Mouse (Mus musculus): ENCODE data around the gene Rflna.

- TF ChIP-seq POLR2A (IDR thresholded peaks at IDR 0.05; ENCODE audit: insufficient read length, low read depth), result no peak
- TF ChIP-seq TCF12 (IDR thresholded peaks at IDR 0.05; ENCODE audit: insufficient read depth, poor library complexity, severe bottlenecking), result no peak
- no peak for TF ChIP-seq USF1 (IDR thresholded peaks at IDR 0.05; ENCODE audit: low read depth)
- TF ChIP-seq REST (IDR thresholded peaks at IDR 0.05; ENCODE audit: insufficient read depth, insufficient read length), result no peak
- TF ChIP-seq CEBPB (IDR thresholded peaks at IDR 0.05; ENCODE audit: insufficient read depth, poor library complexity, severe bottlenecking), result no peak
- TF ChIP-seq MYOG (IDR thresholded peaks at IDR 0.05; ENCODE audit: control insufficient read depth in 1 of 3, insufficient read depth in 1 of 3, insufficient read length in 2 of 3, low read depth in 2 of 3), result no peak
- TF ChIP-seq E2F4 (IDR thresholded peaks at IDR 0.05; ENCODE audit: insufficient read depth), result no peak
- no peak for TF ChIP-seq MYOD1 (IDR thresholded peaks at IDR 0.05; ENCODE audit: control insufficient read depth in 1 of 3, insufficient read length in 2 of 3, low read depth in 2 of 3)
- TF ChIP-seq TCF3 (IDR thresholded peaks at IDR 0.05; ENCODE audit: insufficient read length, low read depth), result no peak
- TF ChIP-seq SRF (IDR thresholded peaks at IDR 0.05; ENCODE audit: control insufficient read depth, insufficient read length, low read depth), result no peak
- no peak for TF ChIP-seq MAX (IDR thresholded peaks at IDR 0.05; ENCODE audit: low read depth)
Observed at GRCm38 (mm10) chr5:125036483-125036882, 33.5 kb downstream of the Rflna start.

Measured in myocyte (in vitro differentiated cells).